Mouse (Mus musculus) CH12.LX (cell line): ENCODE results near the gene Ybx3. TPM values are rescaled to one million over a fixed set of nuclear protein-coding genes. Genes with fewer than 3 reads are reported as not detected.

Experiments used
- DNase-seq: peaks from one replicate; pipeline ENCODE4 v3.0.0-alpha.2; 2013; ENCODE audit errors: extremely low read depth
- H3K27ac ChIP-seq: 2 replicates; pipeline ENCODE4 v1.5.1; 2012; ENCODE audit warnings: low read depth, mild to moderate bottlenecking, control low read depth, moderate library complexity; ENCODE audit not compliant: insufficient read depth
- H3K27me3 ChIP-seq: replicated peaks from 2 replicates; pipeline ENCODE3; 2012; ENCODE audit warnings: inconsistent platforms
- H3K36me3 ChIP-seq, 2 experiments: replicated peaks in 1 of 2; 2 replicates each; pipeline versions ENCODE3 to v1.6.1; 2012; ENCODE audit warnings: inconsistent platforms in 1 of 2, low read length in 1 of 2, mild to moderate bottlenecking in 1 of 2, mixed read lengths in 1 of 2, moderate library complexity in 1 of 2; ENCODE audit not compliant: control insufficient read depth in 1 of 2, insufficient read depth in 1 of 2
- H3K4me1 ChIP-seq, 2 experiments: 2 replicates each; pipeline ENCODE4 v1.6.1; 2012; ENCODE audit warnings: inconsistent platforms in 1 of 2, moderate library complexity in 1 of 2; ENCODE audit not compliant: insufficient read depth in 2 of 2, control insufficient read depth in 1 of 2
- H3K4me2 ChIP-seq: 2 replicates; pipeline ENCODE4 v1.6.1; 2012; ENCODE audit warnings: low read depth, mild to moderate bottlenecking, control low read depth; ENCODE audit not compliant: poor library complexity, insufficient read depth, severe bottlenecking
- H3K4me3 ChIP-seq, 3 experiments: fragments of 150-350 bp in 1 of 3; sonication (generic) in 1 of 3; replicated peaks in 1 of 3; 2 replicates each; pipeline versions ENCODE3 to v1.5.1; 2011 to 2012; ENCODE audit warnings: low read depth in 2 of 3, low read length in 2 of 3, mild to moderate bottlenecking in 2 of 3, moderate library complexity in 2 of 3, control low read depth in 1 of 3, improper control_type of control experiment in 1 of 3, inconsistent platforms in 1 of 3, mixed read lengths in 1 of 3; ENCODE audit not compliant: poor library complexity in 1 of 3
- H3K79me2 ChIP-seq: replicated peaks from 2 replicates; pipeline ENCODE4 v1.6.1; 2012; ENCODE audit warnings: mild to moderate bottlenecking, moderate library complexity; ENCODE audit not compliant: control insufficient read depth, poor library complexity, insufficient read depth, severe bottlenecking; ENCODE audit errors: extremely low read depth
- H3K9ac ChIP-seq: 2 replicates; pipeline ENCODE4 v1.6.1; 2012; ENCODE audit warnings: low read depth, mild to moderate bottlenecking, control low read depth, moderate library complexity; ENCODE audit not compliant: insufficient read depth
- H3K9me3 ChIP-seq: replicated peaks from 2 replicates; pipeline ENCODE3; 2012; ENCODE audit warnings: low read length, inconsistent platforms, mixed read lengths
- BHLHE40 ChIP-seq: IDR thresholded peaks from 2 replicates; pipeline ENCODE4 v1.6.1; 2011; ENCODE audit warnings: mild to moderate bottlenecking, low read depth, low read length, improper control_type of control experiment
- CTCF ChIP-seq, 2 experiments: IDR thresholded peaks in 1 of 2; conservative IDR thresholded peaks in 1 of 2; 2 replicates each; pipeline ENCODE4 v1.5.1; 2011 to 2012; ENCODE audit warnings: low read depth in 2 of 2, low read length in 2 of 2, improper control_type of control experiment in 1 of 2, inconsistent platforms in 1 of 2, mild to moderate bottlenecking in 1 of 2, moderate library complexity in 1 of 2
- ELF1 ChIP-seq: IDR thresholded peaks from 2 replicates; pipeline ENCODE4 v1.6.1; 2014; ENCODE audit warnings: low read depth, mild to moderate bottlenecking, inconsistent platforms, low read length, improper control_type of control experiment
- ETS1 ChIP-seq: conservative IDR thresholded peaks from 2 replicates; pipeline ENCODE4 v1.6.1; 2012; ENCODE audit warnings: low read depth, mild to moderate bottlenecking, inconsistent platforms, low read length, improper control_type of control experiment, moderate library complexity
- HCFC1 ChIP-seq: IDR thresholded peaks from 2 replicates; pipeline ENCODE4 v1.6.1; 2012; ENCODE audit warnings: low read depth, mild to moderate bottlenecking, inconsistent platforms, low read length, improper control_type of control experiment
- IRF4 ChIP-seq: IDR thresholded peaks from 2 replicates; pipeline ENCODE4 v1.6.1; 2014; ENCODE audit warnings: low read depth, mild to moderate bottlenecking, inconsistent platforms, low read length, improper control_type of control experiment
- JUND ChIP-seq: conservative IDR thresholded peaks from 2 replicates; pipeline ENCODE4 v1.6.1; 2011; ENCODE audit warnings: low read depth, low read length, improper control_type of control experiment
- MAFK ChIP-seq: IDR thresholded peaks from 2 replicates; pipeline ENCODE4 v1.6.1; 2011; ENCODE audit warnings: low read length, improper control_type of control experiment; ENCODE audit not compliant: insufficient replicate concordance
- MXI1 ChIP-seq: IDR thresholded peaks from 2 replicates; pipeline ENCODE4 v1.6.1; 2011; ENCODE audit warnings: mild to moderate bottlenecking, low read depth, low read length, improper control_type of control experiment
- NELFE ChIP-seq: IDR thresholded peaks from 2 replicates; pipeline ENCODE4 v1.6.1; 2011; ENCODE audit warnings: low read depth, low read length, improper control_type of control experiment
- NRF1 ChIP-seq: IDR thresholded peaks from 2 replicates; pipeline ENCODE4 v1.6.1; 2014; ENCODE audit warnings: low read depth, mild to moderate bottlenecking, inconsistent platforms, low read length, improper control_type of control experiment, moderate library complexity
- POLR2A ChIP-seq: IDR thresholded peaks from 2 replicates; pipeline ENCODE4 v1.6.1; 2011; ENCODE audit warnings: low read depth, mild to moderate bottlenecking, improper control_type of control experiment, low read length
- RAD21 ChIP-seq: IDR thresholded peaks from 2 replicates; pipeline ENCODE4 v1.6.1; 2011; ENCODE audit warnings: low read depth, mild to moderate bottlenecking, low read length, improper control_type of control experiment, moderate library complexity
- RCOR1 ChIP-seq: conservative IDR thresholded peaks from 2 replicates; pipeline ENCODE4 v1.6.1; 2012; ENCODE audit warnings: low read depth, mild to moderate bottlenecking, inconsistent platforms, low read length, improper control_type of control experiment
- SMC3 ChIP-seq: IDR thresholded peaks from 2 replicates; pipeline ENCODE4 v1.6.1; 2011; ENCODE audit warnings: low read depth, low read length, improper control_type of control experiment
- TCF12 ChIP-seq: IDR thresholded peaks from 2 replicates; pipeline ENCODE4 v1.6.1; 2014; ENCODE audit warnings: low read depth, mild to moderate bottlenecking, inconsistent platforms, low read length, improper control_type of control experiment
- UBTF ChIP-seq: IDR thresholded peaks from 2 replicates; pipeline ENCODE4 v1.6.1; 2012; ENCODE audit warnings: low read depth, mild to moderate bottlenecking, inconsistent platforms, low read length, improper control_type of control experiment, moderate library complexity
- ZC3H11A ChIP-seq: IDR thresholded peaks from 2 replicates; pipeline ENCODE4 v1.6.1; 2012; ENCODE audit warnings: low read depth, mild to moderate bottlenecking, inconsistent platforms, low read length, improper control_type of control experiment
- ZNF384 ChIP-seq: IDR thresholded peaks from 2 replicates; pipeline ENCODE4 v1.6.1; 2012; ENCODE audit warnings: low read depth, low read length, improper control_type of control experiment, inconsistent platforms
- dilution Hi-C: fragments of 300-500 bp; cut with MboI; formaldehyde crosslinking; loops from 2 replicates; pipeline ENCODE4 v1.14.3; 2020; ENCODE audit warnings: low sequenced_read_pairs; ENCODE audit not compliant: extremely low pct_unique_long_range_greater_than_20kb, extremely low pct_ligation_motif_present
- in situ Hi-C: fragments of 300-500 bp; cut with MboI; formaldehyde crosslinking; loops from 3 replicates; pipeline ENCODE4 v1.14.3; 2019; ENCODE audit warnings: low sequenced_read_pairs, low pct_ligation_motif_present, low pct_unique_long_range_greater_than_20kb, mixed read lengths
- polyA plus RNA-seq: library from polyadenylated mRNA; unstranded; fragments of >175 nt; gene quantifications from 2 replicates; pipeline ENCODE4 v1.2.1, GENCODE M21; 2012; ENCODE audit warnings: low read depth; ENCODE audit not compliant: insufficient read length
- total RNA-seq, 2 experiments: library from RNA; depleted of rRNA; stranded (reverse); fragments of 300-350 nt in 1 of 2; fragments of >200 nt in 1 of 2; gene quantifications; 2 replicates each; pipeline ENCODE4 v1.2.3; 2012 to 2014

Ybx3 gene
- total and polyA plus RNA-seq, 3 experiments: 391 to 620 (median 410) TPM

- H3K4me3 ChIP-seq: no peak overlapping the region
- TF ChIP-seq MAFK: no peak
- TF ChIP-seq CTCF (conservative IDR thresholded peaks at IDR 0.05 in 1 of 2, IDR thresholded peaks at IDR 0.05 in 1 of 2; ENCODE audit: low read depth in 2 of 2, low read length in 2 of 2): no peak
- no peak for TF ChIP-seq HCFC1
- no peak for TF ChIP-seq RCOR1
- no peak for TF ChIP-seq IRF4
- TF ChIP-seq MXI1: no peak
- no peak for TF ChIP-seq ELF1
- no peak for TF ChIP-seq TCF12
- no peak for TF ChIP-seq BHLHE40
- no peak for TF ChIP-seq UBTF
- no peaks in the 10 kb centered on the region for H3K36me3 ChIP-seq
- in situ Hi-C loops (no loop called here), dilution Hi-C loops (no loop called here)
- H3K79me2 ChIP-seq: no peaks in the 10 kb centered on the region
- no peak overlapping the region for H3K4me2 ChIP-seq
- no peak for DNase-seq
- H3K9ac ChIP-seq: no peak overlapping the region
- peaks cover 3 to 19% of the 10 kb centered on the region in 2 experiments; a peak in 3 of 4 replicates for H3K4me1 ChIP-seq
- H3K9me3 ChIP-seq: no peaks in the 10 kb centered on the region
- H3K27me3 ChIP-seq: peaks cover 2% of the 10 kb centered on the region
- H3K27ac ChIP-seq: no peak overlapping the region
These were observed 18.7 kb upstream of the Ybx3 start for GRCm38 (mm10) chr6:131406957-131407356.

GRCm38 (mm10) chr6:131405896-131406295, 17.6 kb upstream of the Ybx3 start:
- DNase-seq: no peak
- in situ Hi-C loops: no loop called here
- Histone ChIP-seq H3K4me2 (no peak overlapping the region), H3K9ac (no peak overlapping the region), H3K27me3 (peaks cover 2% of the 10 kb centered on the region), H3K4me1 (peaks cover 3 to 19% of the 10 kb centered on the region in 2 experiments; a peak in 3 of 4 replicates), H3K27ac (no peak overlapping the region), H3K4me3 (no peak overlapping the region), H3K9me3 (no peaks in the 10 kb centered on the region), H3K79me2 (no peaks in the 10 kb centered on the region), H3K36me3 (no peaks in the 10 kb centered on the region)
- no peak for TF ChIP-seq SMC3
- TF ChIP-seq ZC3H11A: no peak
- TF ChIP-seq NRF1: no peak
- TF ChIP-seq RAD21: no peak
- dilution Hi-C loops: no loop called here

DNA sequence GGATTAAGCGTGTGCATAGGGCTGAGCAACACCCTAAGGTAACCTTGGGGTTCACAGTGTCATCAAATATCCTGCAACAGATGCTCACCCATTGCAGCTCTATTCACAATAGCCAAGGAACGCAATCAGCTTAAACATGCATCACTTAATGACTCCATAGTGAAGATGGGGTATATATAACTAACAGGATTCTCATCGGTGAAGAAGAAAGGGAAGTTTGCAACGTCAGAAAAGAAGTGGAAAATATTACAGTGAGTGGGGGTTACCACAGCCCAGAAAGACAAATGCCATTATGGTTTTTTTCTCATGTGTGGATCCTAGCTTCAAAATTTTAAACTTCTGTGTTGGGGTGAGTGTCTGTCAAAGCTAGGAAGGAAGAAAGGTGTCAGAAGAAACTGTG, 16.9 kb upstream of the Ybx3 start:
- dilution Hi-C loops: no loop called here
- H3K79me2 ChIP-seq: no peaks in the 10 kb centered on the region
- H3K27ac ChIP-seq: no peak overlapping the region
- no peak for DNase-seq
- no peak overlapping the region for H3K4me2 ChIP-seq
- H3K4me1 ChIP-seq: peaks cover 3 to 19% of the 10 kb centered on the region in 2 experiments; a peak in 3 of 4 replicates
- H3K4me3 ChIP-seq: no peak overlapping the region
- in situ Hi-C loops: no loop called here
- no peak overlapping the region for H3K9ac ChIP-seq
- no peaks in the 10 kb centered on the region for H3K36me3 ChIP-seq
- peaks cover 2% of the 10 kb centered on the region for H3K27me3 ChIP-seq
- TF ChIP-seq POLR2A (no peak), ETS1 (peak; percentile 34; the same call in 1 of the 2 replicates), NELFE (no peak), ZNF384 (peak; percentile 35; the same call in 1 of the 2 replicates), MXI1 (no peak), MAFK (no peak), JUND (no peak)
- H3K9me3 ChIP-seq: no peaks in the 10 kb centered on the region
